Comparison of ENCODE assay signal across 8 mouse cellular contexts in the genomic region with DNA sequence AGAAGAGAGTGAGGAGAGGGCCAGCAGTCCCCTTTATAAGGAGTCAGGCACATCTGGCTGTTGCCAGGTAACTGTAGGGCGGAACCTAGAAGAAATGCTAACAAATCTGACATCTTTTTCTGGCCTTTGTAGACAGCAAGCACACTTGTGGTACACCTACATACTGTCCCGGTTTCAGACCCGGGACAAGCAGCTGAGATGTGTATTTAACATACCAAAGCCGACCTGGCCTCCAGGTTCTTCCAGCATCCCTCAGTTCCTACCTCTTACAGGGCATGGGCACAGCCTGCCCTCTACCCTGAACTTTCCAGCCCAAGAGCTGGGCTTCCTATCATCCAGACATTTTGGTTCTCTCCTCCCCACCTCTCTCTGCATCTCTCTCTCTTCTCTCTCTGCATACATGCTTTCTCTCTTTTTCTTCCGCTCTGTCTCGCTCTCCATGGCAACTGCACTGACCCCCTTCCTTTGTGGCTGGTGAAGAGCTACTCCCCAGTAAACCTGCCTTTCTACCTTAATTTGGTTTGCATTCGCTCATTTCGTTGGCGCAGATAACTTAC. TPM values are rescaled to one million over a fixed set of nuclear protein-coding genes. Genes with fewer than 3 reads are reported as not detected.
DNase-seq lines count a peak whose midpoint lies in the region; ATAC-seq and TF ChIP-seq lines count a peak whose summit lies in the region.

No protein-coding gene starts in this region.

- DNase-seq in gastrocnemius, adult 2 months: no peak
- DNase-seq in gastrocnemius, postnatal 4 days (ENCODE audit: low spot score in 2 of 2): no peak
- peak; percentile 71 for DNase-seq in embryo, embryonic 10 days (ENCODE audit: low spot score)
- DNase-seq in hindbrain, postnatal 0 days (ENCODE audit: low spot score): peak; percentile 42
- peak; percentile 24 for DNase-seq in midbrain, postnatal 0 days (ENCODE audit: low spot score)
- no peak for DNase-seq in right cerebral cortex, adult 18-20 months
- DNase-seq in left cerebral cortex, postnatal 14 days (ENCODE audit: low spot score in 2 of 2): no peak
- DNase-seq in kidney, postnatal 10 days: no peak

- H3K4me3 ChIP-seq in gastrocnemius, adult 2 months: peak overlapping the region; percentile 21
- no peak overlapping the region for H3K4me3 ChIP-seq in hindbrain, postnatal 0 days (ENCODE audit: low read length)
- no peak overlapping the region for H3K4me3 ChIP-seq in midbrain, postnatal 0 days (ENCODE audit: low read depth, low read length)

- peak; percentile 55; the same call in 1 of the 2 replicates for ATAC-seq in hindbrain, postnatal 0 days
- ATAC-seq in midbrain, postnatal 0 days (ENCODE audit: low FRiP score): peak; percentile 52

- intact Hi-C loops in gastrocnemius, adult 2 months (cut with DNase I): no loop called here
- intact Hi-C loops in left cerebral cortex, postnatal 14 days (cut with DNase I): no loop called here

- TF ChIP-seq CTCF in gastrocnemius, adult 2 months (IDR thresholded peaks at IDR 0.05): no peak
- no peak for TF ChIP-seq CTCF in hindbrain, postnatal 0 days (IDR thresholded peaks at IDR 0.05; ENCODE audit: low read depth)
- no peak for TF ChIP-seq CTCF in midbrain, postnatal 0 days (IDR thresholded peaks at IDR 0.05)

- no peaks in the 10 kb centered on the region for H3K9me3 ChIP-seq in hindbrain, postnatal 0 days (ENCODE audit: low read length)
- no peaks in the 10 kb centered on the region for H3K9me3 ChIP-seq in midbrain, postnatal 0 days (ENCODE audit: low read length)

- peaks cover 5% of the 10 kb centered on the region; the same call in 1 of the 2 replicates for H3K4me1 ChIP-seq in hindbrain, postnatal 0 days (ENCODE audit: insufficient read depth, low read length)
- H3K4me1 ChIP-seq in midbrain, postnatal 0 days (ENCODE audit: insufficient read depth, low read length): peaks cover 6% of the 10 kb centered on the region

- H3K27me3 ChIP-seq in hindbrain, postnatal 0 days (ENCODE audit: insufficient read depth, low read length): no peaks in the 10 kb centered on the region
- no peaks in the 10 kb centered on the region for H3K27me3 ChIP-seq in midbrain, postnatal 0 days (ENCODE audit: insufficient read depth, low read length)

- WGBS in hindbrain, postnatal 0 days: 11% methylated on average over 9 of the region's 9 CpGs
- 13% methylated on average over 9 of the region's 9 CpGs for WGBS in midbrain, postnatal 0 days

- H3K27ac ChIP-seq in gastrocnemius, adult 2 months: peak overlapping the region; percentile 46; the same call in 1 of the 2 replicates
- H3K27ac ChIP-seq in hindbrain, postnatal 0 days: peak overlapping the region; percentile 41; the same call in 1 of the 2 replicates
- peak overlapping the region; percentile 70 for H3K27ac ChIP-seq in midbrain, postnatal 0 days (ENCODE audit: low read depth, low read length)

- no peaks in the 10 kb centered on the region for H3K36me3 ChIP-seq in hindbrain, postnatal 0 days (ENCODE audit: insufficient read depth, low read length)
- no peaks in the 10 kb centered on the region for H3K36me3 ChIP-seq in midbrain, postnatal 0 days (ENCODE audit: insufficient read depth, low read length)

- H3K9ac ChIP-seq in hindbrain, postnatal 0 days (replicated peaks; ENCODE audit: low read length): no peak overlapping the region; the same call in 1 of the 2 replicates
- H3K9ac ChIP-seq in midbrain, postnatal 0 days (replicated peaks; ENCODE audit: low read length, poor library complexity, severe bottlenecking): no peak overlapping the region

- peak overlapping the region; percentile 39 for H3K4me2 ChIP-seq in hindbrain, postnatal 0 days (ENCODE audit: low read depth, low read length)
- peak overlapping the region; percentile 28 for H3K4me2 ChIP-seq in midbrain, postnatal 0 days (ENCODE audit: low read depth, low read length, poor library complexity, severe bottlenecking)

RNA-seq across cellular contexts. Expression of gene Npl, which starts 18.1 kb away (rescaled TPM):
- 1 to 10 TPM; 1.1 to 1.6 TPM for total RNA-seq in gastrocnemius, adult 2 months (2021)
- 1 to 10 TPM; 5.2 to 5.6 TPM for total RNA-seq in gastrocnemius, postnatal 4 days (2021)
- 7.3 and 9.4 TPM in 2 replicates for total RNA-seq in hindbrain, postnatal 0 days (2014; rRNA removed)
- polyA plus RNA-seq in hindbrain, postnatal 0 days (2015; fragmentation: Nextera tagmentation; extraction: Ambion mirVana): 18.3 and 20.2 TPM in 2 replicates
- total RNA-seq in midbrain, postnatal 0 days (2014; rRNA removed): 8.1 and 11.6 TPM in 2 replicates
- 12.0 and 12.3 TPM in 2 replicates for polyA plus RNA-seq in midbrain, postnatal 0 days (2015; fragmentation: Nextera tagmentation; extraction: Ambion mirVana)
- 1 to 10 TPM; 6.0 to 8.1 TPM for total RNA-seq in left cerebral cortex, postnatal 14 days (2021)

RNA-seq across cellular contexts. Expression of gene Dhx9, which starts 44.3 kb away (rescaled TPM):
- 10 to 100 TPM; 26.1 to 29.5 TPM for total RNA-seq in gastrocnemius, adult 2 months (2021)
- 10 to 100 TPM; 86.7 to 95.6 TPM for total RNA-seq in gastrocnemius, postnatal 4 days (2021)
- total RNA-seq in hindbrain, postnatal 0 days (2014; rRNA removed): 57.3 and 73.8 TPM in 2 replicates
- polyA plus RNA-seq in hindbrain, postnatal 0 days (2015; fragmentation: Nextera tagmentation; extraction: Ambion mirVana): 36.8 and 39.1 TPM in 2 replicates
- total RNA-seq in midbrain, postnatal 0 days (2014; rRNA removed): 53.7 and 134 TPM in 2 replicates
- polyA plus RNA-seq in midbrain, postnatal 0 days (2015; fragmentation: Nextera tagmentation; extraction: Ambion mirVana): 20.3 and 30.0 TPM in 2 replicates
- 100 to 1,000 TPM; 105 to 107 TPM for total RNA-seq in left cerebral cortex, postnatal 14 days (2021)

Comparison
In these comparisons a context has a peak if more than half of its experiments do, and no peak if none do; other contexts are left out.
1. DNase-seq: peak in embryo, embryonic 10 days (single experiment), hindbrain, postnatal 0 days (single experiment) and midbrain, postnatal 0 days (single experiment); none in gastrocnemius, adult 2 months (single experiment), gastrocnemius, postnatal 4 days (0 of 2), right cerebral cortex, adult 18-20 months (single experiment), left cerebral cortex, postnatal 14 days (0 of 2) and kidney, postnatal 10 days (single experiment).
2. Peak in every context shown above with its lines, with median percentiles within 50 percentile points of each other: H3K27ac ChIP-seq.